Mouse (Mus musculus): Measurements from ENCODE around the gene Lpgat1. TPM values are rescaled to one million over a fixed set of nuclear protein-coding genes. Genes with fewer than 3 reads are reported as not detected.
A peak's percentile ranks its signal among the peaks of the same experiment; 100 is the strongest.

The Lpgat1 gene
- polyA plus RNA-seq, 1 experiment from 2014 or later = 37.9 TPM

GRCm38 (mm10) chr1:191715150-191715549, 2.5 kb upstream of the Lpgat1 start:
- no peaks in the 10 kb centered on the region for H3K9me3 ChIP-seq
- 86% methylated on average over 2 of the region's 2 CpGs for WGBS
- H3K9ac ChIP-seq (replicated peaks) = no peak overlapping the region
- H3K4me1 ChIP-seq = peaks cover 13% of the 10 kb centered on the region; the same call in 1 of the 2 replicates
- H3K27me3 ChIP-seq = no peaks in the 10 kb centered on the region
- H3K27ac ChIP-seq (replicated peaks) = no peak overlapping the region
- ATAC-seq (ENCODE audit: low FRiP score, low read depth) = no peak
- no peaks in the 10 kb centered on the region for H3K36me3 ChIP-seq
- no peak overlapping the region for H3K4me2 ChIP-seq (replicated peaks)
- no peak overlapping the region for H3K4me3 ChIP-seq

GRCm38 (mm10) chr1:191717141-191717540, 493 bp upstream of the Lpgat1 start:
- Histone ChIP-seq H3K9ac (replicated peaks) (peak overlapping the region; percentile 96), H3K27ac (replicated peaks) (peak overlapping the region; percentile 94), H3K9me3 (no peaks in the 10 kb centered on the region), H3K4me1 (peaks cover 31% of the 10 kb centered on the region), H3K4me2 (replicated peaks) (peak overlapping the region; percentile 78), H3K27me3 (no peaks in the 10 kb centered on the region), H3K36me3 (peaks cover 5% of the 10 kb centered on the region; the same call in 1 of the 2 replicates), H3K4me3 (peak overlapping the region; percentile 94)
- 0 out of 2 replicates have a peak, but pooled peaks have one; percentile 24 for ATAC-seq (ENCODE audit: low FRiP score, low read depth)
- 0% methylated on average over 1 of the region's 1 CpGs for WGBS

GRCm38 (mm10) chr1:191718522-191719281, 1.1 kb downstream of the Lpgat1 start:
- WGBS = under 1% methylated on average over 47 of the region's 84 CpGs
- peak; percentile 53 for ATAC-seq (ENCODE audit: low FRiP score, low read depth)
- H3K4me2 ChIP-seq (replicated peaks) = peak overlapping the region; percentile 78
- no peaks in the 10 kb centered on the region for H3K27me3 ChIP-seq
- peaks cover 8% of the 10 kb centered on the region for H3K36me3 ChIP-seq
- peak overlapping the region; percentile 94 for H3K27ac ChIP-seq (replicated peaks)
- H3K4me1 ChIP-seq = peaks cover 31% of the 10 kb centered on the region
- H3K9ac ChIP-seq (replicated peaks) = peak overlapping the region; percentile 96
- peak overlapping the region; percentile 94 for H3K4me3 ChIP-seq
- no peaks in the 10 kb centered on the region for H3K9me3 ChIP-seq

GRCm38 (mm10) chr1:191719326-191719725, 1.7 kb downstream of the Lpgat1 start:
- Histone ChIP-seq H3K4me2 (replicated peaks) (peak overlapping the region; percentile 78), H3K4me1 (peaks cover 31% of the 10 kb centered on the region), H3K9me3 (no peaks in the 10 kb centered on the region), H3K4me3 (peak overlapping the region; percentile 94), H3K27me3 (no peaks in the 10 kb centered on the region), H3K9ac (replicated peaks) (peak overlapping the region; percentile 96), H3K36me3 (peaks cover 12% of the 10 kb centered on the region), H3K27ac (replicated peaks) (peak overlapping the region; percentile 94)
- 11% methylated on average over 11 of the region's 11 CpGs for WGBS
- ATAC-seq (ENCODE audit: low FRiP score, low read depth) = no peak

- Histone ChIP-seq H3K9ac (replicated peaks) (peak overlapping the region; percentile 39; the same call in 1 of the 2 replicates), H3K4me1 (peaks cover 31% of the 10 kb centered on the region), H3K27ac (replicated peaks) (no peak overlapping the region), H3K36me3 (peaks cover 17% of the 10 kb centered on the region), H3K4me2 (replicated peaks) (peak overlapping the region; percentile 39), H3K27me3 (no peaks in the 10 kb centered on the region), H3K9me3 (no peaks in the 10 kb centered on the region), H3K4me3 (peak overlapping the region; percentile 24)
- WGBS = 64% methylated on average over 3 of the region's 3 CpGs
- ATAC-seq (ENCODE audit: low FRiP score, low read depth) = no peak
These were observed 2.8 kb downstream of the Lpgat1 start for GRCm38 (mm10) chr1:191720419-191720818.

- ATAC-seq (ENCODE audit: low FRiP score, low read depth) = no peak
- peaks cover 26% of the 10 kb centered on the region for H3K4me1 ChIP-seq
- no peaks in the 10 kb centered on the region for H3K27me3 ChIP-seq
- no peaks in the 10 kb centered on the region for H3K9me3 ChIP-seq
- no peak overlapping the region for H3K27ac ChIP-seq (replicated peaks)
- no peak overlapping the region for H3K4me3 ChIP-seq
- H3K9ac ChIP-seq (replicated peaks) = no peak overlapping the region
- 73% methylated on average over 4 of the region's 4 CpGs for WGBS
- peaks cover 20% of the 10 kb centered on the region for H3K36me3 ChIP-seq
- H3K4me2 ChIP-seq (replicated peaks) = no peak overlapping the region
These were observed 5.1 kb downstream of the Lpgat1 start for GRCm38 (mm10) chr1:191722706-191723105.

- Histone ChIP-seq H3K27ac (replicated peaks) (no peak overlapping the region), H3K27me3 (no peaks in the 10 kb centered on the region), H3K4me1 (peaks cover 26% of the 10 kb centered on the region), H3K4me3 (no peak overlapping the region), H3K9me3 (no peaks in the 10 kb centered on the region), H3K9ac (replicated peaks) (no peak overlapping the region), H3K36me3 (peaks cover 26% of the 10 kb centered on the region), H3K4me2 (replicated peaks) (no peak overlapping the region)
- WGBS = 55% methylated on average over 6 of the region's 6 CpGs
- ATAC-seq (ENCODE audit: low FRiP score, low read depth) = no peak
These were observed 6.0 kb downstream of the Lpgat1 start for GRCm38 (mm10) chr1:191723675-191724074.

GRCm38 (mm10) chr1:191724385-191725061, 6.9 kb downstream of the Lpgat1 start:
- no peak for ATAC-seq (ENCODE audit: low FRiP score, low read depth)
- no peaks in the 10 kb centered on the region for H3K9me3 ChIP-seq
- H3K36me3 ChIP-seq = peaks cover 26% of the 10 kb centered on the region
- 80% methylated on average over 12 of the region's 12 CpGs for WGBS
- no peak overlapping the region for H3K27ac ChIP-seq (replicated peaks)
- peaks cover 21% of the 10 kb centered on the region for H3K4me1 ChIP-seq
- H3K9ac ChIP-seq (replicated peaks) = no peak overlapping the region
- no peak overlapping the region for H3K4me2 ChIP-seq (replicated peaks)
- no peak overlapping the region for H3K4me3 ChIP-seq
- no peaks in the 10 kb centered on the region for H3K27me3 ChIP-seq

GRCm38 (mm10) chr1:191732623-191733022, 15.0 kb downstream of the Lpgat1 start:
- ATAC-seq (ENCODE audit: low FRiP score, low read depth) = no peak
- 94% methylated on average over 4 of the region's 4 CpGs for WGBS
- H3K9ac ChIP-seq (replicated peaks) = no peak overlapping the region

GRCm38 (mm10) chr1:191733822-191734221, 16.2 kb downstream of the Lpgat1 start:
- Histone ChIP-seq H3K4me1 (no peaks in the 10 kb centered on the region), H3K27me3 (no peaks in the 10 kb centered on the region), H3K9me3 (no peaks in the 10 kb centered on the region), H3K4me3 (no peak overlapping the region), H3K36me3 (0 out of 2 replicates have a peak, but pooled peaks cover 20% of the 10 kb centered on the region), H3K4me2 (replicated peaks) (no peak overlapping the region), H3K27ac (replicated peaks) (no peak overlapping the region), H3K9ac (replicated peaks) (no peak overlapping the region)
- ATAC-seq (ENCODE audit: low FRiP score, low read depth) = no peak
- WGBS = 93% methylated on average over 4 of the region's 4 CpGs

More at GRCm38 (mm10) chr1:191732623-191733022, 15.0 kb downstream of the Lpgat1 start:
- no peak overlapping the region for H3K4me3 ChIP-seq
- no peak overlapping the region for H3K4me2 ChIP-seq (replicated peaks)
- no peak overlapping the region for H3K27ac ChIP-seq (replicated peaks)
- H3K27me3 ChIP-seq = no peaks in the 10 kb centered on the region
- H3K9me3 ChIP-seq = no peaks in the 10 kb centered on the region
- H3K36me3 ChIP-seq = peaks cover 26% of the 10 kb centered on the region; the same call in 1 of the 2 replicates
- H3K4me1 ChIP-seq = no peaks in the 10 kb centered on the region

GRCm38 (mm10) chr1:191736425-191736824, 18.8 kb downstream of the Lpgat1 start:
- no peak for ATAC-seq (ENCODE audit: low FRiP score, low read depth)
- Histone ChIP-seq H3K4me2 (replicated peaks) (no peak overlapping the region), H3K27me3 (no peaks in the 10 kb centered on the region), H3K4me3 (no peak overlapping the region), H3K9ac (replicated peaks) (no peak overlapping the region), H3K9me3 (no peaks in the 10 kb centered on the region), H3K36me3 (0 out of 2 replicates have a peak, but pooled peaks cover 14% of the 10 kb centered on the region), H3K4me1 (no peaks in the 10 kb centered on the region), H3K27ac (replicated peaks) (no peak overlapping the region)

- no peak overlapping the region for H3K27ac ChIP-seq (replicated peaks)
- H3K9ac ChIP-seq (replicated peaks) = no peak overlapping the region
- H3K9me3 ChIP-seq = no peaks in the 10 kb centered on the region
- 0 out of 2 replicates have a peak, but pooled peaks cover 11% of the 10 kb centered on the region for H3K36me3 ChIP-seq
- H3K27me3 ChIP-seq = no peaks in the 10 kb centered on the region
- 86% methylated on average over 6 of the region's 6 CpGs for WGBS
- H3K4me2 ChIP-seq (replicated peaks) = no peak overlapping the region
- ATAC-seq (ENCODE audit: low FRiP score, low read depth) = no peak
- no peaks in the 10 kb centered on the region for H3K4me1 ChIP-seq
- H3K4me3 ChIP-seq = no peak overlapping the region
These were observed 20.2 kb downstream of the Lpgat1 start for GRCm38 (mm10) chr1:191737871-191738270.

All from midbrain, embryonic 12.5 days (tissue).